Mouse (Mus musculus) embryonic facial prominence, embryonic 12.5 days (tissue): ENCODE results near the gene Gm37240. TPM values are rescaled to one million over a fixed set of nuclear protein-coding genes. Genes with fewer than 3 reads are reported as not detected.

ENCODE experiments used
- ATAC-seq: fragments of 200-750 bp; cut with Nextera tagmentation; 2 replicates; pipeline ENCODE4 v1.8.0; 2017; ENCODE audit not compliant: insufficient number of reproducible peaks, insufficient read depth, low FRiP score, low TSS enrichment
- H3K27ac ChIP-seq: fragments of 300-500 bp; sonication (generic); 2 replicates; pipeline ENCODE4 v1.5.1; 2016; ENCODE audit warnings: mild to moderate bottlenecking
- H3K27me3 ChIP-seq: fragments of 300-500 bp; sonication (generic); 2 replicates; pipeline ENCODE4 v1.6.1; 2016; ENCODE audit warnings: mild to moderate bottlenecking, moderate library complexity
- H3K36me3 ChIP-seq: fragments of 300-500 bp; sonication (generic); 2 replicates; pipeline ENCODE4 v1.6.1; 2016; ENCODE audit warnings: mild to moderate bottlenecking
- H3K4me1 ChIP-seq: fragments of 300-500 bp; sonication (generic); 2 replicates; pipeline ENCODE4 v1.6.1; 2016
- H3K4me2 ChIP-seq: fragments of 300-500 bp; sonication (generic); replicated peaks from 2 replicates; pipeline ENCODE4 v1.6.1; 2016; ENCODE audit warnings: mild to moderate bottlenecking, moderate library complexity
- H3K4me3 ChIP-seq: fragments of 300-500 bp; sonication (generic); 2 replicates; pipeline ENCODE4 v1.5.1; 2016; ENCODE audit warnings: mild to moderate bottlenecking
- H3K9ac ChIP-seq: fragments of 300-500 bp; sonication (generic); 2 replicates; pipeline ENCODE4 v1.6.1; 2016; ENCODE audit warnings: mild to moderate bottlenecking, moderate library complexity
- H3K9me3 ChIP-seq: fragments of 300-500 bp; sonication (generic); 2 replicates; pipeline ENCODE4 v1.6.1; 2016; ENCODE audit warnings: mild to moderate bottlenecking, moderate library complexity
- WGBS: fragments of 180-500 bp; shearing (Covaris S2); methylation state at CpG from one replicate; pipeline ENCODE4 v1.1.7; 2016; 5-methylcytosine and 5-hydroxymethylcytosine counted together
- polyA plus RNA-seq: library from polyadenylated mRNA; unstranded; fragments of >200 nt; fragmentation: Nextera tagmentation; extraction: Ambion mirVana; gene quantifications from 2 replicates; pipeline ENCODE4 v1.2.1, GENCODE M21; 2016

Gene Gm37240
- polyA plus RNA-seq, 1 experiment from 2014 or later = 4.0 TPM

DNA sequence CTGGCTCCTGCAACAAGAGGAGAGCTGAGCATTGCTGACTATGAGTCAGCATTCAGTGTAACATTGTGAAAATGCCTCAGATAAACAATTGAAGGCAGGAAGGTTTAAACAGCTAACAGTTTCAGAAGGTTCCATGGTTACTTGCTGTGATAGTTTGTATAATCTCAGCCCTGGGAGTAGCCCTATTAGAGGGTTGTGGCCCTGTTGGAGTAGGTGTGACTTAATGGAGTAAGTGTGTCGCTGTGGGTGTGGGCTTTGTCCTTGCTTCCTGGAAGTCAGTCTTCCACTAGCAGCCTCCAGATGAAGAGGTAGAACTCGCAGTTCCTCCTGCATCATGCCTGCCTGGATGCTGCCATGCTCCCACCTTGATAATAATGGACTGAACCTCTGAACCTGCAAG lies 430.3 kb downstream of the Gm37240 start:
- no peaks in the 10 kb centered on the region for H3K9me3 ChIP-seq
- no peaks in the 10 kb centered on the region for H3K4me1 ChIP-seq
- no peak overlapping the region for H3K4me2 ChIP-seq
- 89% methylated on average over 2 of the region's 2 CpGs for WGBS
- no peak overlapping the region for H3K9ac ChIP-seq
- no peaks in the 10 kb centered on the region for H3K27me3 ChIP-seq
- H3K36me3 ChIP-seq = no peaks in the 10 kb centered on the region
- ATAC-seq = no peak
- H3K27ac ChIP-seq = no peak overlapping the region
- H3K4me3 ChIP-seq = no peak overlapping the region

DNA sequence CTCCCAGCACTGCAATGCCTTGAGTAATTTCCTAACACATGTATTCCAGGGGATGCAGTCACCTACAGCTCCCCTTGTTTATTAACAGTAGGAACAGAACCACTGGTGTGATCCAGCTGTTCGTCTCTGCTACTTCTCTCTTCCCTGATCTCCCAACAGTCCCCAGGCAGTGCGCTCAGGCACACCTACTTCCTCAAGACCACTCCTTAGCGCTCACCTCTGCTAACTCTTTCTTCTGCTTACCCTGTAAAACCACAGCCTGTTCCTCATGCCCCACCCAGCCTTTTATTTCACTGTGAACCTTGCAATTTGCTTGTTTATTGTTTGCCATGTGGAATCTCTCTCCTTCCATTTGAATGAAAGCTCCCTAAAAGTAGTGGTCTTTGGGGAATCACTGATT lies 431.9 kb downstream of the Gm37240 start:
- H3K4me2 ChIP-seq = no peak overlapping the region
- H3K9me3 ChIP-seq = no peaks in the 10 kb centered on the region
- 77% methylated on average over 3 of the region's 3 CpGs for WGBS
- no peak for ATAC-seq
- H3K27me3 ChIP-seq = no peaks in the 10 kb centered on the region
- no peak overlapping the region for H3K9ac ChIP-seq
- H3K27ac ChIP-seq = no peak overlapping the region
- no peak overlapping the region for H3K4me3 ChIP-seq
- H3K36me3 ChIP-seq = no peaks in the 10 kb centered on the region
- no peaks in the 10 kb centered on the region for H3K4me1 ChIP-seq

- Histone ChIP-seq H3K27ac (no peak overlapping the region), H3K27me3 (no peaks in the 10 kb centered on the region), H3K9me3 (no peaks in the 10 kb centered on the region), H3K9ac (no peak overlapping the region), H3K36me3 (no peaks in the 10 kb centered on the region), H3K4me1 (no peaks in the 10 kb centered on the region), H3K4me3 (no peak overlapping the region), H3K4me2 (no peak overlapping the region)
- 73% methylated on average over 6 of the region's 6 CpGs for WGBS
- no peak for ATAC-seq
Measured at GRCm38 (mm10) chr3:85454001-85454400, 433.3 kb downstream of the Gm37240 start.

DNA sequence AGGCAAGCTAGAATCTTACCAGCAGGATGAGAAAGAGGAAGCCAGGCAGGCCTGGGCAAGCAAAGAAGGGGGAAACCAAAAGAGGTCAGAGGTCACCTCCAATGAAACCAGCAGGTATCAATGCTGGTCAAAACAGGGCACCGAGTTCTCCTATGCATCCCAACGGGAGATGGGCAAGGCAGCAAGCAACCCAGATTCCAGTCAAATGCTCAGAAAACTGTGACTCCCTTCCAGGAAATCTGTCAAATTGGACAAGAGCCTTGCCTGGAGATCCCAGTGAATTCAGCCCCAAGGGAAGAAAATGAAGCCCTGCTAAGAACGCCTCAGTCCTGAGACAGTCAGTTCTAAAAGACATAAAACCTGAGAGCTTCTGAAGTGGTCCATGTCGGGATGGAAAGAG lies 437.9 kb downstream of the Gm37240 start:
- H3K4me3 ChIP-seq = no peak overlapping the region
- H3K9ac ChIP-seq = no peak overlapping the region
- no peak overlapping the region for H3K27ac ChIP-seq
- H3K9me3 ChIP-seq = no peaks in the 10 kb centered on the region
- H3K4me2 ChIP-seq = no peak overlapping the region
- H3K27me3 ChIP-seq = no peaks in the 10 kb centered on the region
- ATAC-seq = no peak
- WGBS = 62% methylated on average over 4 of the region's 4 CpGs
- H3K36me3 ChIP-seq = no peaks in the 10 kb centered on the region
- no peaks in the 10 kb centered on the region for H3K4me1 ChIP-seq

GRCm38 (mm10) chr3:85442781-85443180 lies 444.5 kb downstream of the Gm37240 start:
- ATAC-seq = no peak
- Histone ChIP-seq H3K4me2 (no peak overlapping the region), H3K4me3 (no peak overlapping the region), H3K4me1 (no peaks in the 10 kb centered on the region), H3K27ac (no peak overlapping the region), H3K9me3 (no peaks in the 10 kb centered on the region), H3K36me3 (no peaks in the 10 kb centered on the region), H3K27me3 (no peaks in the 10 kb centered on the region), H3K9ac (no peak overlapping the region)
- 89% methylated on average over 5 of the region's 5 CpGs for WGBS

DNA sequence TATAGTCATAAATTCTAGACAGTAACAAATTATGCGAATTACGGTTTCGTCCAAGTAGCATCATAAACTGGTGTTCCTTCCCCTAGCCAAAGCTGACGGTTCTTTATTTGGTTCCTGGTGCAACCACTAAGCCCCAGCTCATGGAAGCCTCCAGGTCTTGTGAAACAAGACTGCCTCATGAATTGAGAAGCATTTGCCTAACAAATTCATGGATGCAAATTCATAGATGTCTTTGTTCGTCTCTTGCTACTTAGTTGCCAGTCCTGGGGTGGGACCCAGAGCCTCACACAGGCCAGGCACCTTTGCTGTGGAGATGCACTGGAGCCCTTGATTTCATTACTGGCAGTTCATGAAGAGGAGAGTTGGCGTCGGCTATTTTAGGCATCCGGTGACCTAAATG lies 445.1 kb downstream of the Gm37240 start:
- no peak for ATAC-seq
- no peaks in the 10 kb centered on the region for H3K9me3 ChIP-seq
- no peaks in the 10 kb centered on the region for H3K4me1 ChIP-seq
- H3K9ac ChIP-seq = no peak overlapping the region
- H3K4me3 ChIP-seq = no peak overlapping the region
- no peaks in the 10 kb centered on the region for H3K27me3 ChIP-seq
- H3K36me3 ChIP-seq = no peaks in the 10 kb centered on the region
- WGBS = 90% methylated on average over 8 of the region's 8 CpGs
- no peak overlapping the region for H3K4me2 ChIP-seq
- H3K27ac ChIP-seq = no peak overlapping the region

DNA sequence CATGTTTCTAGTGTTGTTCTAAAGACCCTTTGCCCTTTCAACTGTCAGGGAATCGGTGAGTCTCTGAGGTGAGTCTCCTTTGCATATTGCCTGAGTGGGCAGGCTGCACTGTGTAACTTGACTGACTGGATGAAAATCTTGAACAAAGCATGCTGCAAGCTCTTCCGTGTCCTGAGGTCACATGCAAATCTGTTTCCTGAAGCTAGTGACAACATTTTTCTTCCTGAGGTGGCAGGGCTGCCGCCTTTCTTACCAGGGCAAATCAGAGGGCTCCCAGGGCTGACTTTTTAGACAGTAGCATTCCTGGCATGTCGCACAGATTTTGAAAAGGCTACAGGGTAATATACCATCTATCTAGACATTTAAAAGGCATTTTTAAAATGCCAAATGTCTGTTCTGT lies 451.9 kb downstream of the Gm37240 start:
- no peaks in the 10 kb centered on the region for H3K27me3 ChIP-seq
- H3K36me3 ChIP-seq = no peaks in the 10 kb centered on the region
- ATAC-seq = no peak
- H3K4me3 ChIP-seq = no peak overlapping the region
- 49% methylated on average over 4 of the region's 4 CpGs for WGBS
- H3K4me1 ChIP-seq = peaks cover 6% of the 10 kb centered on the region; the same call in 1 of the 2 replicates
- no peaks in the 10 kb centered on the region for H3K9me3 ChIP-seq
- H3K9ac ChIP-seq = no peak overlapping the region
- H3K4me2 ChIP-seq = no peak overlapping the region
- H3K27ac ChIP-seq = no peak overlapping the region

DNA sequence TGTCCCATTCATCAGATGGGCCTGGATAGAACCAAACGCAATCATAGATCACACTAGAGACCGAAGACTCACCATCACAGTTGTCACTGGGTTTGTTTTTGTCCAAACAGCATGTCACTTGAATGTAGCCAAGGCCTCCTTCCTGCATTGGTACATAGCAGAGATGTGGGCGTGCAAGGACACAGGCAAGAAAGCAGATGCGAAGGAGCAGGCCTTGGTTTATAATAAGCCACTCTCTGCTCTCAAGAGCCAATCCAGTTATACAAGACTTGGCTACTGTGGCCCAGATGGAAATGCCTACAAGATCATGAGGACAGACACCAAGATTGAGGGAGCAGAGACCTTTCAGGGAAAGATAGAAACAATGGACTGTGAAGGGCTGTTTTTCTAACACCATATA lies 456.1 kb downstream of the Gm37240 start:
- Histone ChIP-seq H3K4me2 (no peak overlapping the region), H3K27ac (no peak overlapping the region), H3K9ac (no peak overlapping the region), H3K9me3 (no peaks in the 10 kb centered on the region), H3K36me3 (no peaks in the 10 kb centered on the region), H3K4me3 (no peak overlapping the region), H3K27me3 (no peaks in the 10 kb centered on the region), H3K4me1 (peaks cover 6% of the 10 kb centered on the region; the same call in 1 of the 2 replicates)
- no peak for ATAC-seq
- WGBS = 94% methylated on average over 4 of the region's 4 CpGs

GRCm38 (mm10) chr3:85423376-85423997 lies 463.8 kb downstream of the Gm37240 start:
- H3K36me3 ChIP-seq = no peaks in the 10 kb centered on the region
- no peak overlapping the region for H3K27ac ChIP-seq
- peaks cover 4% of the 10 kb centered on the region; the same call in 1 of the 2 replicates for H3K27me3 ChIP-seq
- WGBS = 71% methylated on average over 5 of the region's 5 CpGs
- no peaks in the 10 kb centered on the region for H3K9me3 ChIP-seq
- no peak overlapping the region for H3K9ac ChIP-seq
- no peak overlapping the region for H3K4me2 ChIP-seq
- no peak overlapping the region for H3K4me3 ChIP-seq
- no peaks in the 10 kb centered on the region for H3K4me1 ChIP-seq
- no peak for ATAC-seq

DNA sequence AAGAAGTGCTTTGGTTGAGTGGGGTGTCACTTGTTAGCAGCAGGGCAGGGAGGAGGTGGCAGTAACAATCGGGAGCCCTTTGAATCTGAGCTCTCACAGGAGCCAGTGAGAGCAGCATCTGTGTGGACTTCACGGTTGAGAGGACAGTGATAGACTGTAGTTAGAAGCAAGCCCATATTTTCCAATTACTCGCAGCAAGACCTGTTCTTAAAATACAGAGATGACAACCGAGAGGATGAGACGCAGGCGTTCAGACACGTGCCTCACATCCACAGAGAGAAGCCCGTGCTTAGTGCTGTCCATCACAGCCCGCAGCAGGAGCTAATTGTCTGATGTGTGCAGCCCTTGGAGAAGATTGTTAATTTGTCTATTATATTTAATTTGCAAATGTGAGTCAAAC lies 465.9 kb downstream of the Gm37240 start:
- H3K9ac ChIP-seq = no peak overlapping the region
- H3K4me1 ChIP-seq = no peaks in the 10 kb centered on the region
- 83% methylated on average over 9 of the region's 9 CpGs for WGBS
- no peaks in the 10 kb centered on the region for H3K36me3 ChIP-seq
- no peak for ATAC-seq
- peaks cover 4% of the 10 kb centered on the region; the same call in 1 of the 2 replicates for H3K27me3 ChIP-seq
- H3K4me2 ChIP-seq = no peak overlapping the region
- H3K4me3 ChIP-seq = no peak overlapping the region
- H3K9me3 ChIP-seq = no peaks in the 10 kb centered on the region
- no peak overlapping the region for H3K27ac ChIP-seq

- H3K27me3 ChIP-seq = no peaks in the 10 kb centered on the region
- no peak overlapping the region for H3K4me2 ChIP-seq
- H3K27ac ChIP-seq = no peak overlapping the region
- H3K4me1 ChIP-seq = no peaks in the 10 kb centered on the region
- H3K9ac ChIP-seq = no peak overlapping the region
- ATAC-seq = no peak
- no peaks in the 10 kb centered on the region for H3K9me3 ChIP-seq
- no peaks in the 10 kb centered on the region for H3K36me3 ChIP-seq
- no peak overlapping the region for H3K4me3 ChIP-seq
- 83% methylated on average over 4 of the region's 4 CpGs for WGBS
Measured at GRCm38 (mm10) chr3:85417663-85418062, 469.7 kb downstream of the Gm37240 start.

GRCm38 (mm10) chr3:85398841-85399240 lies 488.5 kb downstream of the Gm37240 start:
- no peak for ATAC-seq
- H3K4me1 ChIP-seq = no peaks in the 10 kb centered on the region
- H3K36me3 ChIP-seq = no peaks in the 10 kb centered on the region
- no peak overlapping the region for H3K27ac ChIP-seq
- no peaks in the 10 kb centered on the region for H3K27me3 ChIP-seq
- 0 out of 2 replicates have a peak, but pooled peaks cover 6% of the 10 kb centered on the region for H3K9me3 ChIP-seq
- H3K4me3 ChIP-seq = no peak overlapping the region
- no peak overlapping the region for H3K9ac ChIP-seq
- H3K4me2 ChIP-seq = no peak overlapping the region

- H3K4me1 ChIP-seq = no peaks in the 10 kb centered on the region
- no peak overlapping the region for H3K9ac ChIP-seq
- H3K27ac ChIP-seq = no peak overlapping the region
- 0 out of 2 replicates have a peak, but pooled peaks cover 6% of the 10 kb centered on the region for H3K9me3 ChIP-seq
- H3K36me3 ChIP-seq = no peaks in the 10 kb centered on the region
- no peak for ATAC-seq
- no peak overlapping the region for H3K4me2 ChIP-seq
- H3K27me3 ChIP-seq = no peaks in the 10 kb centered on the region
- no peak overlapping the region for H3K4me3 ChIP-seq
- 89% methylated on average over 1 of the region's 1 CpGs for WGBS
Measured at GRCm38 (mm10) chr3:85398483-85398835, 488.9 kb downstream of the Gm37240 start.
